In the genomic region with DNA sequence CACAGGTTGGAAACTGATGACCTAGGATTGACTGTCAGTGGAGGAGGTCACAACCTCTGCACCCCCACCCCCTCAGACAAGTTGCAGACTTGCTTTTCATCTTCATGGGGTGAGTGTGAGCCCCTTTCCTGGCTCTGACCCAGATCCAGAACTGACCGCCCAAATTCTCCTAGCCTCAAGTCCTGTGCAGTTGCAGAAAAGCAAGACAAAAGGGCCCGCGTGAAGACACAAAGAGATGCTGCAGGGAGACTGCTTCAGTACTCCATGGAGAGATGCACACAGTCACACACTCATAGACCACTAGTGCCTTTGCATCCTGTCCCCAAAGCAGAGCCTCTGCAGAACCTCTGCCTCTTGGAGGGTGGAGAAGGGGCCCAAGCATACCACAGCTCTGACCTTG, we compare ENCODE assay signal across 14 mouse cellular contexts. TPM values are rescaled to one million over a fixed set of nuclear protein-coding genes. Genes with fewer than 3 reads are reported as not detected.
A peak's percentile ranks its signal among the peaks of the same experiment; 100 is the strongest.
DNase-seq lines count a peak whose midpoint lies in the region; ATAC-seq and TF ChIP-seq lines count a peak whose summit lies in the region.
"Had no signal": no experiment of that assay in that cellular context is flagged by ENCODE, and none has a peak within 500 bp of the region (broad histone marks: within the 10 kb centered on the region; RNA-seq: fewer than 3 reads in every experiment).

No protein-coding gene starts in this region.

- peak overlapping the region; percentile 56 for H3K9ac ChIP-seq in forebrain, embryonic 14.5 days (ENCODE audit: low read length)

- peaks cover 12% of the 10 kb centered on the region for H3K4me1 ChIP-seq in forebrain, embryonic 14.5 days (ENCODE audit: control insufficient read depth, insufficient read depth, low read length)
- no peaks in the 10 kb centered on the region for H3K4me1 ChIP-seq in lung, adult 2 months (ENCODE audit: control insufficient read depth, insufficient read depth, low read length)

- H3K27me3 ChIP-seq in forebrain, embryonic 14.5 days (replicated peaks; ENCODE audit: control insufficient read depth, insufficient read depth, low read length): 0 out of 2 replicates have a peak, but pooled peaks cover 11% of the 10 kb centered on the region

- H3K27ac ChIP-seq in left cerebral cortex, adult 2 months: peak overlapping the region; percentile 99
- peak overlapping the region; percentile 65 for H3K27ac ChIP-seq in forebrain, embryonic 14.5 days (ENCODE audit: low read depth, low read length)

- intact Hi-C loops in left cerebral cortex, adult 2 months (cut with DNase I): loop anchor here (5.0 to 10.0 kb wide), 3 partner anchors 88 to 311 kb away; a partner anchor contains a TSS

- no peaks in the 10 kb centered on the region for H3K9me3 ChIP-seq in forebrain, embryonic 14.5 days (replicated peaks; ENCODE audit: control insufficient read depth, low read length)

- peaks cover 4% of the 10 kb centered on the region; the same call in 1 of the 2 replicates for H3K36me3 ChIP-seq in forebrain, embryonic 14.5 days (ENCODE audit: control insufficient read depth, insufficient read depth, low read length)

- no peak for ATAC-seq in forebrain, embryonic 14.5 days

- H3K4me2 ChIP-seq in forebrain, embryonic 14.5 days (ENCODE audit: low read length): peak overlapping the region; percentile 60
- H3K4me2 ChIP-seq: liver, embryonic 11.5 days had no signal

- no peak for TF ChIP-seq CTCF in left cerebral cortex, adult 2 months (IDR thresholded peaks at IDR 0.05)
- no peak for TF ChIP-seq CTCF in lung, adult 2 months (IDR thresholded peaks at IDR 0.05; ENCODE audit: insufficient read depth, low read length)

- no peak for TF ChIP-seq POLR2A in lung, adult 2 months (IDR thresholded peaks at IDR 0.05; ENCODE audit: borderline replicate concordance, extremely low read depth, low read depth, low read length)

- H3K4me3 ChIP-seq in left cerebral cortex, adult 2 months: peak overlapping the region; percentile 68
- H3K4me3 ChIP-seq in forebrain, embryonic 14.5 days (ENCODE audit: low read depth, low read length): peak overlapping the region; percentile 79
- no peak overlapping the region for H3K4me3 ChIP-seq in lung, adult 2 months (replicated peaks; ENCODE audit: extremely low read depth, low read depth, low read length)

- 64% methylated on average over 3 of the region's 3 CpGs for WGBS in forebrain, embryonic 14.5 days
- 76% methylated on average over 3 of the region's 3 CpGs for WGBS in lung, adult 2 months

- DNase-seq in left cerebral cortex, adult 2 months (ENCODE audit: extremely low spot score in 1 of 2, low spot score in 2 of 2): no peak
- no peak for DNase-seq in left cerebral cortex, adult 8-10 months (ENCODE audit: low spot score in 2 of 2)
- DNase-seq in forebrain, embryonic 14.5 days (ENCODE audit: low spot score): no peak
- peak; percentile 29 to 31 for DNase-seq in layer of hippocampus, postnatal 25 days (ENCODE audit: extremely low spot score in 1 of 2, low spot score in 1 of 2)
- peak; percentile 19 for DNase-seq in telencephalon, adult 2 months (ENCODE audit: low read depth, low spot score)
- no peak for DNase-seq in gastrocnemius, adult 8-10 months (ENCODE audit: low spot score in 2 of 2)
- no peak for DNase-seq in lung, adult 2 months
- no peak for DNase-seq in urinary bladder, adult 18-20 months (ENCODE audit: low spot score in 2 of 2)

RNA-seq across cellular contexts. Expression of a gene that starts 25.4 kb away (rescaled TPM):
- total RNA-seq in left cerebral cortex, adult 2 months (2021): 10 to 100 TPM; 50.5 to 60.8 TPM
- total RNA-seq in left cerebral cortex, adult 8-10 months (2022): 10 to 100 TPM; 50.1 to 54.1 (median 52.4) TPM
- polyA plus RNA-seq in forebrain, embryonic 14.5 days (2014; fragmentation: Nextera tagmentation; extraction: Ambion mirVana): 24.5 and 36.8 TPM in 2 replicates
- total RNA-seq in layer of hippocampus, postnatal 25 days (2021): 10 to 100 TPM; 58.7 to 62.5 TPM
- total RNA-seq in gastrocnemius, adult 8-10 months (2022): 10 to 100 TPM; 35.2 to 43.3 (median 38.5) TPM
- polyA plus RNA-seq in lung, adult 2 months (2012; rRNA removed): 28.2 and 42.9 TPM in 2 replicates

RNA-seq across cellular contexts. Expression of a gene that starts 33.5 kb away (rescaled TPM):
- total RNA-seq in left cerebral cortex, adult 2 months (2021): under 1 TPM in 1 of 2 experiments, not detected in 1; 0.23 TPM
- not detected for total RNA-seq in left cerebral cortex, adult 8-10 months (2022)
- not detected in 2 replicates for polyA plus RNA-seq in forebrain, embryonic 14.5 days (2014; fragmentation: Nextera tagmentation; extraction: Ambion mirVana)
- total RNA-seq in layer of hippocampus, postnatal 25 days (2021): under 1 TPM in 1 of 2 experiments, not detected in 1; 0.22 TPM
- total RNA-seq in gastrocnemius, adult 8-10 months (2022): not detected
- polyA plus RNA-seq in lung, adult 2 months (2012; rRNA removed): not detected in 2 replicates
- total RNA-seq: adrenal gland, postnatal 4 days had no signal
- polyA plus RNA-seq: CD4-positive, CD25-positive, alpha-beta regulatory T cell, adult 4 months; heart, embryonic 14.5 days; kidney, adult 2 months; liver, embryonic 11.5 days; urinary bladder, adult 2 months had no signal

RNA-seq across cellular contexts. Expression of a gene that starts 59.2 kb away (rescaled TPM):
- 10 to 100 TPM; 38.9 to 44.7 TPM for total RNA-seq in left cerebral cortex, adult 2 months (2021)
- total RNA-seq in left cerebral cortex, adult 8-10 months (2022): 10 to 100 TPM; 43.8 to 48.3 (median 46.8) TPM
- polyA plus RNA-seq in forebrain, embryonic 14.5 days (2014; fragmentation: Nextera tagmentation; extraction: Ambion mirVana): 57.3 and 60.7 TPM in 2 replicates
- 10 to 100 TPM; 62.0 to 63.2 TPM for total RNA-seq in layer of hippocampus, postnatal 25 days (2021)
- total RNA-seq in gastrocnemius, adult 8-10 months (2022): 1 to 10 TPM in 1 of 4 experiments, not detected in 3; 1.4 TPM
- 87.4 and 123 TPM in 2 replicates for polyA plus RNA-seq in lung, adult 2 months (2012; rRNA removed)
- polyA plus RNA-seq: CD4-positive, CD25-positive, alpha-beta regulatory T cell, adult 4 months had no signal

Comparison
In these comparisons a context has a peak if more than half of its experiments do, and no peak if none do; other contexts are left out.
1. DNase-seq: peak in layer of hippocampus, postnatal 25 days (2 of 2) and telencephalon, adult 2 months (single experiment); none in left cerebral cortex, adult 2 months (0 of 2), left cerebral cortex, adult 8-10 months (0 of 2), forebrain, embryonic 14.5 days (single experiment), gastrocnemius, adult 8-10 months (0 of 2), lung, adult 2 months (single experiment) and urinary bladder, adult 18-20 months (0 of 2).
2. RNA of a gene that starts 59.2 kb away (total RNA-seq): 62.0 to 63.2 TPM in layer of hippocampus, postnatal 25 days, 43.8 to 48.3 TPM in left cerebral cortex, adult 8-10 months and 38.9 to 44.7 TPM in left cerebral cortex, adult 2 months; 1.4 TPM in gastrocnemius, adult 8-10 months; every median in the first group is over 10 times any median in the second.